Mouse (Mus musculus): ENCODE results near the gene Jakmip3. TPM values are rescaled to one million over a fixed set of nuclear protein-coding genes. Genes with fewer than 3 reads are reported as not detected.

Jakmip3 gene
- polyA plus RNA-seq, 1 experiment = not detected

GRCm38 (mm10) chr7:139131538-139131937, 191.0 kb downstream of the Jakmip3 start:
- no peak for TF ChIP-seq CTCF (IDR thresholded peaks at IDR 0.05; ENCODE audit: low read depth, low read length)
- TF ChIP-seq POLR2A (IDR thresholded peaks at IDR 0.05; ENCODE audit: borderline replicate concordance, low read depth, low read length) = no peak
- Histone ChIP-seq H3K27ac (ENCODE audit: insufficient read depth, low read depth, low read length) (peak overlapping the region; percentile 41; the same call in 1 of the 2 replicates), H3K4me1 (ENCODE audit: control insufficient read depth, insufficient read depth, low read length) (peaks cover 30% of the 10 kb centered on the region), H3K4me3 (ENCODE audit: insufficient read depth, low read length) (no peak overlapping the region)

- no peak for TF ChIP-seq CTCF (IDR thresholded peaks at IDR 0.05; ENCODE audit: low read depth, low read length)
- no peak for TF ChIP-seq POLR2A (IDR thresholded peaks at IDR 0.05; ENCODE audit: borderline replicate concordance, low read depth, low read length)
- Histone ChIP-seq H3K4me3 (ENCODE audit: insufficient read depth, low read length) (no peak overlapping the region), H3K4me1 (ENCODE audit: control insufficient read depth, insufficient read depth, low read length) (peaks cover 27% of the 10 kb centered on the region), H3K27ac (ENCODE audit: insufficient read depth, low read depth, low read length) (no peak overlapping the region)
Measured at GRCm38 (mm10) chr7:139133446-139133845, 192.9 kb downstream of the Jakmip3 start.

Other genes starting within 250 kb of the Jakmip3 start
- 27.2 and 29.5 TPM in 2 replicates for gene Ppp2r2d, start 94.7 kb upstream of the Jakmip3 start, polyA plus RNA-seq (2012; ENCODE audit: insufficient read depth, insufficient read length, missing spikeins)
- 29.4 and 30.7 TPM in 2 replicates for gene Mapk1ip1, start 94.5 kb upstream of the Jakmip3 start, polyA plus RNA-seq (2012; ENCODE audit: insufficient read depth, insufficient read length, missing spikeins)
- gene Bnip3, start 31.2 kb upstream of the Jakmip3 start, polyA plus RNA-seq (2012; ENCODE audit: insufficient read depth, insufficient read length, missing spikeins) = 42.6 and 49.9 TPM in 2 replicates
- gene Dpysl4, start 145.3 kb downstream of the Jakmip3 start, polyA plus RNA-seq (2012; ENCODE audit: insufficient read depth, insufficient read length, missing spikeins) = not detected in 2 replicates

Data from bone marrow macrophage, adult 2 months (primary cell).